Mouse (Mus musculus): Measurements from ENCODE around the gene Gstp3. TPM values are rescaled to one million over a fixed set of nuclear protein-coding genes. Genes with fewer than 3 reads are reported as not detected.

Gene Gstp3
- polyA plus RNA-seq, 1 experiment = 0.09 TPM

DNA sequence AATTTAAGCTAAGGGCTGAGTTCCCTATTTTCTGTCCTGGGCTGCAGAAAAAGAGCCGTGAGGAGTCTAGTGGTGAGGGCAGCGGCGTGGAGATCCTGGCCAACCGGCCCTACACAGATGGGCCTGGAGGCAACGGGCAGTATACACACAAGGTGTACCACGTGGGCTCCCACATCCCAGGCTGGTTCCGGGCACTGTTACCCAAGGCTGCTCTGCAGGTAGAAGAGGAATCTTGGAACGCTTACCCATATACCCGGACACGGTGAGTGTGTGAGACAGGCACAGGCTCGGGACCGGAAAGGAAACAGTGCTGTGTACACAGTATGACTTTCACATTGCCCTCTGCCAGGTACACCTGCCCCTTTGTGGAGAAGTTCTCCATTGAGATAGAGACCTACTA is 43.3 kb upstream of the Gstp3 start:
- no peak overlapping the region for H3ac ChIP-seq (ENCODE audit: control insufficient read depth, insufficient read length, low read depth)
- H3K27me3 ChIP-seq (ENCODE audit: control insufficient read depth, insufficient read depth, insufficient read length) = no peaks in the 10 kb centered on the region
- peaks cover 9% of the 10 kb centered on the region for H3K79me3 ChIP-seq (ENCODE audit: low read depth)
- no peak for TF ChIP-seq CEBPB (IDR thresholded peaks at IDR 0.05; ENCODE audit: low read depth)
- TF ChIP-seq MYOD1 (IDR thresholded peaks at IDR 0.05; ENCODE audit: control insufficient read depth, insufficient read length, low read depth) = no peak
- no peak for TF ChIP-seq MAX (IDR thresholded peaks at IDR 0.05)
- no peak for TF ChIP-seq USF1 (IDR thresholded peaks at IDR 0.05; ENCODE audit: low read depth)
- no peak for TF ChIP-seq CTCF (IDR thresholded peaks at IDR 0.05; ENCODE audit: control insufficient read depth, insufficient read depth, insufficient read length)
- TF ChIP-seq FOSL1 (IDR thresholded peaks at IDR 0.05; ENCODE audit: insufficient read depth, low read length, poor library complexity, severe bottlenecking) = no peak
- no peak for TF ChIP-seq MYOG (IDR thresholded peaks at IDR 0.05; ENCODE audit: control insufficient read depth, extremely low read depth, insufficient read length)
- no peak overlapping the region for H3K4me3 ChIP-seq (ENCODE audit: insufficient read depth, poor library complexity, severe bottlenecking)
- peaks cover 35% of the 10 kb centered on the region for H3K79me2 ChIP-seq (ENCODE audit: control insufficient read depth, insufficient read depth)
- H3K36me3 ChIP-seq (ENCODE audit: control insufficient read depth, insufficient read depth) = peaks cover 39% of the 10 kb centered on the region

DNA sequence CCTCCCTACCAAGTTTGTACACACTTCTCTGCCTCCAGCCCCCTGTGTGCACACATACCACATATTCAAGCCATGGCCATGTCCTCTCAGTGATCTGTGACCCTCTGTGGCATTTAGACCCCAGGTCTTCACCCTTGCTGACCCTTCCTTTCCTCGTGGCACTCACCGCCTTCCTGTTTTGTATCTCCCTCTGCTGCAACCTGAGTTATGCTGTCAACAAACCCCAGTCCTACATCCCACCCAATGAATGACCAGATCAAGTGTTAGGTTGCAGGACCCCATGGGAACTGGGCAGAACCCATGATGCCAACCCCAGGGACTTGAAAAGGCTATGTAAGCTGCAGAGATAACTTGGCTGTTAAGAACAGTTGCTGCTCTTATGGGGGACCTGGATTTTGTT is 42.7 kb upstream of the Gstp3 start:
- Histone ChIP-seq H3K79me3 (ENCODE audit: low read depth) (peaks cover 9% of the 10 kb centered on the region), H3K79me2 (ENCODE audit: control insufficient read depth, insufficient read depth) (peaks cover 36% of the 10 kb centered on the region), H3K27me3 (ENCODE audit: control insufficient read depth, insufficient read depth, insufficient read length) (no peaks in the 10 kb centered on the region), H3ac (ENCODE audit: control insufficient read depth, insufficient read length, low read depth) (no peak overlapping the region), H3K4me3 (ENCODE audit: insufficient read depth, poor library complexity, severe bottlenecking) (no peak overlapping the region), H3K36me3 (ENCODE audit: control insufficient read depth, insufficient read depth) (peaks cover 34% of the 10 kb centered on the region)
- no peak for TF ChIP-seq CTCF (IDR thresholded peaks at IDR 0.05; ENCODE audit: control insufficient read depth, insufficient read depth, insufficient read length)
- TF ChIP-seq MAX (IDR thresholded peaks at IDR 0.05) = no peak
- no peak for TF ChIP-seq USF1 (IDR thresholded peaks at IDR 0.05; ENCODE audit: low read depth)
- TF ChIP-seq MYOD1 (IDR thresholded peaks at IDR 0.05; ENCODE audit: control insufficient read depth, insufficient read length, low read depth) = no peak
- TF ChIP-seq FOSL1 (IDR thresholded peaks at IDR 0.05; ENCODE audit: insufficient read depth, low read length, poor library complexity, severe bottlenecking) = no peak
- no peak for TF ChIP-seq MYOG (IDR thresholded peaks at IDR 0.05; ENCODE audit: control insufficient read depth, extremely low read depth, insufficient read length)
- TF ChIP-seq CEBPB (IDR thresholded peaks at IDR 0.05; ENCODE audit: low read depth) = no peak

DNA sequence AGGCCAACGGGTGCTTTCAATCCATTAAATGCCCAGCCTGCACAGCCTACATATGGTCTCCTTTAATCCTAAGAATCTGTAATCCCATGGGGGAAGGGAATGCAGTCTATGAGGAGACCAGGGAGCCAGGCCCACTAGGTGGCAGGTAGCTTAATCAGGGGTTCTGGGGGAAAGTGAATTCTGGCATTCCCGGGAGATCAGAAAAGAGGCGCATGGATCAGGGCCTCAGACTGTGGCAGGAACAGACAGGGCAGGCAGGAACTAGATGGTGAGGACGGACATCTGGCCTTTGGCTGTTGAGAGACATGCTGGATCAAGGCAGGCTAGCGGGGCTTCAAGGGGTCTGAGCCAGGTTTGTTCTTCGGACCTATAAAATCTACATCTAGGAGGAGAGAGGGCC is 42.1 kb upstream of the Gstp3 start:
- H3K27me3 ChIP-seq (ENCODE audit: control insufficient read depth, insufficient read depth, insufficient read length) = no peaks in the 10 kb centered on the region
- no peak overlapping the region for H3K4me3 ChIP-seq (ENCODE audit: insufficient read depth, poor library complexity, severe bottlenecking)
- peaks cover 36% of the 10 kb centered on the region for H3K79me2 ChIP-seq (ENCODE audit: control insufficient read depth, insufficient read depth)
- H3K79me3 ChIP-seq (ENCODE audit: low read depth) = peaks cover 9% of the 10 kb centered on the region
- TF ChIP-seq USF1 (IDR thresholded peaks at IDR 0.05; ENCODE audit: low read depth) = no peak
- TF ChIP-seq MAX (IDR thresholded peaks at IDR 0.05) = no peak
- TF ChIP-seq MYOD1 (IDR thresholded peaks at IDR 0.05; ENCODE audit: control insufficient read depth, insufficient read length, low read depth) = no peak
- TF ChIP-seq CTCF (IDR thresholded peaks at IDR 0.05; ENCODE audit: control insufficient read depth, insufficient read depth, insufficient read length) = no peak
- H3K36me3 ChIP-seq (ENCODE audit: control insufficient read depth, insufficient read depth) = peaks cover 31% of the 10 kb centered on the region
- no peak overlapping the region for H3ac ChIP-seq (ENCODE audit: control insufficient read depth, insufficient read length, low read depth)

DNA sequence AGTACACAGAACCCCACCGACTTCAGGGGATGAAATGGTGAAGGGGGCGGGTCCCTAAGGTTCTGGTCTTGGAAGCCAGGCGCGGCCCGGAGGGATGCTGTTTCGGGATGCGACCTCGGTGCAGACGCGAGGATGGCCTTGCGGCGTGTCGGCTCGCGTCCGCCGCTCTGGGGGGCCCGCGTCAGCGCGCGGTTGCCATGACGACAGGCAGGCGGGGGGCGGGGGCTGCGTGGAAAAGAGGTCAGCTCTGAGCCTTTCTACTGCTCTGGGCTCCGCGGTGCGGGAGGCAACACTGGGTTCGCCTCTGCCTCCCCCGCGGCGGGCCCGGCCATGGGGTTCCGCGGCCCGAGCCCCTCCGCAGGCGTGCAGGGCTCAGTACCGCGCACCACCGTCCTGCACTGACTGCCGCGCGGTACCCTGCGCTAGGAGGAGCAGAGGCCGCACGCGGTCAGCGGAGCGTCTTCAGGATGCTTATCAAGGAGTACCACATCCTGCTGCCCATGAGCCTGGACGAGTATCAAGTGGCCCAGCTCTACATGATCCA is 41.4 kb upstream of the Gstp3 start:
- Histone ChIP-seq H3K79me2 (ENCODE audit: control insufficient read depth, insufficient read depth) (peaks cover 36% of the 10 kb centered on the region), H3ac (ENCODE audit: control insufficient read depth, insufficient read length, low read depth) (peak overlapping the region; percentile 99), H3K4me3 (ENCODE audit: insufficient read depth, poor library complexity, severe bottlenecking) (peak overlapping the region; percentile 69), H3K36me3 (ENCODE audit: control insufficient read depth, insufficient read depth) (peaks cover 31% of the 10 kb centered on the region), H3K79me3 (ENCODE audit: low read depth) (peaks cover 9% of the 10 kb centered on the region), H3K27me3 (ENCODE audit: control insufficient read depth, insufficient read depth, insufficient read length) (no peaks in the 10 kb centered on the region)
- TF ChIP-seq FOSL1 (IDR thresholded peaks at IDR 0.05; ENCODE audit: insufficient read depth, low read length, poor library complexity, severe bottlenecking) (no peak), MYOD1 (IDR thresholded peaks at IDR 0.05; ENCODE audit: control insufficient read depth, insufficient read length, low read depth) (no peak), MAX (IDR thresholded peaks at IDR 0.05) (no peak), USF1 (IDR thresholded peaks at IDR 0.05; ENCODE audit: low read depth) (no peak), CEBPB (IDR thresholded peaks at IDR 0.05; ENCODE audit: low read depth) (no peak), MYOG (IDR thresholded peaks at IDR 0.05; ENCODE audit: control insufficient read depth, extremely low read depth, insufficient read length) (no peak)

DNA sequence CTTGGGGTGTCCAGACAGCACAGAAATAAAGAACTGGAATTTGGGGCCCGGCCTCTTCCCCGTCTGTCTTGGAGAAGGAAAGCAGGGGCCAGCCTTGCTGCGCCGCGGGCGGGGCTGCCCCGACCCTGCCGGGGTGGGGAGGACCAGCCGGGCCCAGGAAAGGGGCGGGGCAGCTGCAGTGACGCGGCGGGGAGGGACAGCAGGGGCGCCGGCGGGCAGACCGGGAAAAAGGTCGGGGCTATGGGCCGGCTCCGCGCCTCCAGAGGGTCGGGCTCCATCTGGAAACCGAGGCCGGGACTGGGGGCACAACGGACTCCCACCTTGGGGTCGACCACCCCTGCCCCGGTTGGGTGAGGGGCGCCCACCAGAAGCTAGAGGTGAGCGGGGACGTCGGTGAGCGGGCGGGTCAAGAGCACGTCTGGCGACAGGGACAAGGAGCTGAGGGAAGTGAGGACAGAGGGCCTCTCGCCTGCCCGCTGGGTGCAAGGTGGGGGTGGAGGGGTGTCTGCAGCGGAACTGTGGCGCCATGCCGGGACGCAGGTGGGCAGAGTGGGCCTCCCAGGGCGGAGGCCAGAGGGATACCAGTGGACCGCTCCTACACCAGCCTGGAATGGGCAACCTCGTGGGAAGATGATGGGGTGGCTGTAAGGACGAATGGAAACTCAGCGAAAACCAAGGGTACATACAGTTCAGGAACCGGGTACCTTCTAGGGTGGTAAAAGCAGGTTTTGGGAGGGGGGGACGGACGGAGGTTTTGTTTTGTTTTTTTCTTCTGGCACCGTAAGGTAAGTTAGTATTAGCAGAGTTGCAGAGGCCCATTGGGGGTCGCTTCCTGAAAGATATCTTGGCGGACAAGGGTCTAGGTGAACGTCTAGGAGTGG is 40.7 kb upstream of the Gstp3 start, which contains the start of gene Pitpnm1:
Gene Pitpnm1 (plus strand): TSS at position 162 of the 881 bp plus-strand sequence.
- Histone ChIP-seq H3K27me3 (ENCODE audit: control insufficient read depth, insufficient read depth, insufficient read length) (no peaks in the 10 kb centered on the region), H3K36me3 (ENCODE audit: control insufficient read depth, insufficient read depth) (peaks cover 31% of the 10 kb centered on the region), H3K79me3 (ENCODE audit: low read depth) (peaks cover 9% of the 10 kb centered on the region), H3ac (ENCODE audit: control insufficient read depth, insufficient read length, low read depth) (peak within 1 kb of the TSS; percentile 99), H3K79me2 (ENCODE audit: control insufficient read depth, insufficient read depth) (peaks cover 36% of the 10 kb centered on the region), H3K4me3 (ENCODE audit: insufficient read depth, poor library complexity, severe bottlenecking) (peak within 1 kb of the TSS; percentile 69)
- TF ChIP-seq MAX (IDR thresholded peaks at IDR 0.05) = no peak
- no peak for TF ChIP-seq MYOG (IDR thresholded peaks at IDR 0.05; ENCODE audit: control insufficient read depth, extremely low read depth, insufficient read length)
- no peak for TF ChIP-seq FOSL1 (IDR thresholded peaks at IDR 0.05; ENCODE audit: insufficient read depth, low read length, poor library complexity, severe bottlenecking)
- no peak for TF ChIP-seq USF1 (IDR thresholded peaks at IDR 0.05; ENCODE audit: low read depth)
- TF ChIP-seq MYOD1 (IDR thresholded peaks at IDR 0.05; ENCODE audit: control insufficient read depth, insufficient read length, low read depth) = no peak
- TF ChIP-seq CTCF (IDR thresholded peaks at IDR 0.05; ENCODE audit: control insufficient read depth, insufficient read depth, insufficient read length) = no peak
- no peak for TF ChIP-seq CEBPB (IDR thresholded peaks at IDR 0.05; ENCODE audit: low read depth)

Data from C2C12 (cell line).